Mouse (Mus musculus): ENCODE data around the gene Bcl11a. TPM values are rescaled to one million over a fixed set of nuclear protein-coding genes. Genes with fewer than 3 reads are reported as not detected.
A peak's percentile ranks its signal among the peaks of the same experiment; 100 is the strongest.

Bcl11a gene
- total and polyA plus RNA-seq, 3 experiments: 37.0 to 112 (median 83.8) TPM

GRCm38 (mm10) chr11:24049226-24050031 is 28.4 kb upstream of the Bcl11a start (continued):
- TF ChIP-seq CHD2 (IDR thresholded peaks at IDR 0.05; ENCODE audit: low read length): no peak
- no peak for TF ChIP-seq TAL1 (IDR thresholded peaks at IDR 0.05; ENCODE audit: low read length)
- no peak for TF ChIP-seq KAT2A (conservative IDR thresholded peaks at IDR 0.05; ENCODE audit: low read depth, low read length)
- TF ChIP-seq ZNF384 (IDR thresholded peaks at IDR 0.05; ENCODE audit: low read depth, low read length): no peak

DNA sequence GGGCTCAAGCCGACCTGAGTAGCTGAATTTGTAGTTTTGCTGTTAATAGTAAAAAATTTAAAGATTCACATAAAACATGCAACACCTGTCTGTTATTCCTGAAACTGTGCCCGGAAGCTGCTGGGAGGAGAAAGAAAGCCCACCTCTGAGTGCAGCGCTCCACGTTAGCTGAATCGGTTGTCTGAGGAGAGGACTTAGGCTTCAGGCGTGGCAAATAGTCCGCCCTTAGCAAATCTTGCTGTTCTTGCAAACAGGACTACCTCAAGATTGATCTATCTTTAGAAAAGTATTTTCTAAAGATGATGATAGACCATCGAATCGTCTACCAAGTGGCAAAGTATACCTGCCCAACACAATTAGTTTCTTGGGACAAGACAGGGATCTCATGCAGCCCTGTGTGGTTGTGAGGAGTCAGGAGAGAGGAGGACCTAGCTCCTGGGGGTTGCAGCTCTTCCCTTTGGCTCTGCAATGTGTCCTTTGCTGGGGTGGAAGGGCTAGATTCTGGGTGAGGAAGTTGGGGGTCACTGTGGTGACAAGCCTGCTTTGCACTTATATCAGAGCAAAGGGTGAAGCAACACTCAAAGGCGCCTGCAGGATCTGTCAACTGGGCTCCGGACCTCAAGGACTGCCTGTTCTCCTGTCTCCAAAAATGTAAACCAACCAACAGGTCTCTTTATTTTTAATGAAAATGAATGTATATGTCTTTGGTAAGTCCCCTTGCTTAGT is 27.7 kb upstream of the Bcl11a start:
- Histone ChIP-seq H3K4me1 (ENCODE audit: control insufficient read depth in 1 of 2, insufficient read depth in 2 of 2, low read length in 2 of 2) (0 out of 4 replicates have a peak, but pooled peaks cover 0 to 3% of the 10 kb centered on the region in 2 experiments), H3K79me2 (ENCODE audit: control insufficient read depth, insufficient read depth, low read length, poor library complexity) (no peaks in the 10 kb centered on the region), H3K9ac (ENCODE audit: control insufficient read depth, low read depth, low read length, poor library complexity, severe bottlenecking) (no peak overlapping the region), H3K27me3 (ENCODE audit: control insufficient read depth in 1 of 2, insufficient read depth in 2 of 2, low read length in 2 of 2) (peaks cover 2 to 3% of the 10 kb centered on the region in 2 experiments; a peak in 2 of 4 replicates), H3K9me3 (replicated peaks; ENCODE audit: insufficient read depth, low read length) (no peaks in the 10 kb centered on the region), H3K36me3 (ENCODE audit: control insufficient read depth in 1 of 2, insufficient read depth in 2 of 2, low read length in 2 of 2) (no peaks in the 10 kb centered on the region), H3K27ac (ENCODE audit: control insufficient read depth, low read depth, low read length) (no peak overlapping the region), H3K4me3 (ENCODE audit: control insufficient read depth in 1 of 2, insufficient read depth in 1 of 2, low read depth in 2 of 2, low read length in 2 of 2) (no peak overlapping the region)
- no peak for DNase-seq (ENCODE audit: low read depth, low spot score)
- TF ChIP-seq UBTF (IDR thresholded peaks at IDR 0.05; ENCODE audit: borderline replicate concordance, insufficient read depth, low read depth, low read length) (0 out of 2 replicates have a peak, but pooled peaks have one; percentile 6), RCOR1 (IDR thresholded peaks at IDR 0.05; ENCODE audit: low read depth, low read length) (no peak), MAFK (IDR thresholded peaks at IDR 0.05; ENCODE audit: borderline replicate concordance, low read depth, low read length) (no peak)

- TF ChIP-seq ELF1 (IDR thresholded peaks at IDR 0.05; ENCODE audit: low read depth, low read length) (no peak), RAD21 (IDR thresholded peaks at IDR 0.05; ENCODE audit: low read depth, low read length) (peak; percentile 70), MAX (IDR thresholded peaks at IDR 0.05; ENCODE audit: low read length) (peak; percentile 67; the same call in 1 of the 2 replicates), NELFE (IDR thresholded peaks at IDR 0.05; ENCODE audit: low read depth, low read length) (no peak), POLR2AphosphoS5 (IDR thresholded peaks at IDR 0.05; ENCODE audit: borderline replicate concordance, low read depth, low read length) (no peak), ZC3H11A (IDR thresholded peaks at IDR 0.05; ENCODE audit: low read depth, low read length) (peak; percentile 81), SMC3 (IDR thresholded peaks at IDR 0.05; ENCODE audit: low read depth, low read length) (peak; percentile 91), POLR2A (IDR thresholded peaks at IDR 0.05; ENCODE audit: control insufficient read depth in 1 of 2, insufficient read depth in 1 of 2, low read depth in 1 of 2, low read length in 2 of 2, poor library complexity in 1 of 2) (no peak), MYC (IDR thresholded peaks at IDR 0.05; ENCODE audit: low read depth, low read length) (peak; percentile 74; the same call in 1 of the 2 replicates), CTCF (IDR thresholded peaks at IDR 0.05 in 2 of 3, conservative IDR thresholded peaks at IDR 0.05 in 1 of 3; ENCODE audit: control insufficient read depth in 1 of 3, insufficient read depth in 1 of 3, low read depth in 2 of 3, low read length in 3 of 3, poor library complexity in 1 of 3, severe bottlenecking in 1 of 3) (peak; percentile 47 to 71 (median 63))
- Histone ChIP-seq H3K4me3 (ENCODE audit: control insufficient read depth in 1 of 2, insufficient read depth in 1 of 2, low read depth in 2 of 2, low read length in 2 of 2) (no peak overlapping the region), H3K27me3 (ENCODE audit: control insufficient read depth in 1 of 2, insufficient read depth in 2 of 2, low read length in 2 of 2) (peaks cover 5 to 7% of the 10 kb centered on the region in 2 experiments), H3K9me3 (replicated peaks; ENCODE audit: insufficient read depth, low read length) (no peaks in the 10 kb centered on the region), H3K9ac (ENCODE audit: control insufficient read depth, low read depth, low read length, poor library complexity, severe bottlenecking) (no peak overlapping the region), H3K4me1 (ENCODE audit: control insufficient read depth in 1 of 2, insufficient read depth in 2 of 2, low read length in 2 of 2) (0 out of 4 replicates have a peak, but pooled peaks cover 0 to 3% of the 10 kb centered on the region in 2 experiments), H3K27ac (ENCODE audit: control insufficient read depth, low read depth, low read length) (no peak overlapping the region), H3K79me2 (ENCODE audit: control insufficient read depth, insufficient read depth, low read length, poor library complexity) (no peaks in the 10 kb centered on the region), H3K36me3 (ENCODE audit: control insufficient read depth in 1 of 2, insufficient read depth in 2 of 2, low read length in 2 of 2) (no peaks in the 10 kb centered on the region)
- DNase-seq (ENCODE audit: low read depth, low spot score): peak; percentile 56
These were observed 25.0 kb upstream of the Bcl11a start for GRCm38 (mm10) chr11:24052882-24053281.

All from MEL (cell line).